ENCODE assay signal across 26 mouse cellular contexts in the genomic region with DNA sequence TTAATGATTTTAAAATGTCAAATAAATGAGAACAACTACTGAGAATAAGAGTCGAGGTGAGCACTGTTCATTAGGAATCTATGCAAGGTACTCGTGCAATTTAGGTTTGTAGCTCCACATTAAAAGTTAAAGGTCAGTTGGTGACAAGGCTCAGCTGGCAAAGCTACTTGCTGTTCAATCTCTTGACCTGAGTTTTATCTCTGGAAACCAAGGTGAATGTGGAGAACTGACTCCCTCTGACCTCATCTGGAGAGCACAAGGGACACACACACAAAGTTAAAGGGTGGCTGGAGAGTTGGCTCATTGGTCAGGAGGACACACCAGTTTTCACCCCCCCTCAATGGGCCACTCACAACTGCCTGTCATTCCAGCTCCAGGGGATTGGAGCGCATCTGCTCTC. TPM values are rescaled to one million over a fixed set of nuclear protein-coding genes. Genes with fewer than 3 reads are reported as not detected.
A peak's percentile ranks its signal among the peaks of the same experiment; 100 is the strongest.
DNase-seq lines count a peak whose midpoint lies in the region; ATAC-seq and TF ChIP-seq lines count a peak whose summit lies in the region.
"Had no signal": no experiment of that assay in that cellular context is flagged by ENCODE, and none has a peak within 500 bp of the region (broad histone marks: within the 10 kb centered on the region; RNA-seq: fewer than 3 reads in every experiment).

No protein-coding gene starts in this region.

- no peaks in the 10 kb centered on the region for H3K9me3 ChIP-seq in intestine, postnatal 0 days (ENCODE audit: control insufficient read depth)
- no peaks in the 10 kb centered on the region for H3K9me3 ChIP-seq in intestine, embryonic 16.5 days (ENCODE audit: control insufficient read depth, low read length)
- H3K9me3 ChIP-seq in kidney, postnatal 0 days (replicated peaks; ENCODE audit: low read length) = no peaks in the 10 kb centered on the region
- H3K9me3 ChIP-seq: forebrain, embryonic 10.5 days; heart, embryonic 15.5 days; hindbrain, embryonic 10.5 days had no signal

- no peak overlapping the region for H3K4me2 ChIP-seq in intestine, postnatal 0 days (replicated peaks; ENCODE audit: low read depth)
- H3K4me2 ChIP-seq in intestine, embryonic 16.5 days (ENCODE audit: low read depth, low read length) = no peak overlapping the region
- H3K4me2 ChIP-seq in kidney, postnatal 0 days (ENCODE audit: low read length) = no peak overlapping the region
- H3K4me2 ChIP-seq: heart, embryonic 11.5 days; heart, embryonic 15.5 days; hindbrain, embryonic 14.5 days had no signal

- DNase-seq in adrenal gland, postnatal 14 days = peak; percentile 14
- no peak for DNase-seq in adrenal gland, postnatal 4 days (ENCODE audit: low spot score in 2 of 2)
- no peak for DNase-seq in kidney, postnatal 0 days (ENCODE audit: low spot score)
- DNase-seq in kidney, postnatal 25 days = no peak
- no peak for DNase-seq in B cell, adult 2 months
- DNase-seq: cerebellum, adult 11-12 months; cerebellum, adult 9-11 months; cerebellum, postnatal 36 days; gastrocnemius, postnatal 10 days; heart, adult 2 months had no signal

- no peak for TF ChIP-seq CTCF in intestine, postnatal 0 days (IDR thresholded peaks at IDR 0.05; ENCODE audit: low read depth)
- no peak for TF ChIP-seq CTCF in kidney, postnatal 0 days (IDR thresholded peaks at IDR 0.05; ENCODE audit: low read depth)
- TF ChIP-seq CTCF in small intestine, adult 2 months (IDR thresholded peaks at IDR 0.05; ENCODE audit: extremely low read depth, insufficient read length, insufficient replicate concordance, low read depth, low read length) = no peak

- WGBS in intestine, postnatal 0 days = 63% methylated on average over 3 of the region's 3 CpGs
- 71% methylated on average over 3 of the region's 3 CpGs for WGBS in intestine, embryonic 16.5 days
- 59% methylated on average over 3 of the region's 3 CpGs for WGBS in kidney, postnatal 0 days
- 55% methylated on average over 3 of the region's 3 CpGs for WGBS in small intestine, adult 2 months

- peak overlapping the region; percentile 28; the same call in 1 of the 2 replicates for H3K27ac ChIP-seq in intestine, postnatal 0 days (ENCODE audit: low read depth, low read length)
- no peak overlapping the region for H3K27ac ChIP-seq in intestine, embryonic 16.5 days (ENCODE audit: low read length)
- H3K27ac ChIP-seq in kidney, postnatal 0 days = peak overlapping the region; percentile 47; the same call in 1 of the 2 replicates
- H3K27ac ChIP-seq in small intestine, adult 2 months (ENCODE audit: insufficient read depth, low read depth, low read length) = peak overlapping the region; percentile 82
- H3K27ac ChIP-seq: forebrain, embryonic 10.5 days; heart, adult 2 months; heart, embryonic 15.5 days; hindbrain, embryonic 10.5 days; hindbrain, embryonic 14.5 days had no signal

- H3K9ac ChIP-seq in intestine, postnatal 0 days (ENCODE audit: low read depth, low read length) = no peak overlapping the region
- H3K9ac ChIP-seq in intestine, embryonic 16.5 days (ENCODE audit: low read depth, low read length) = no peak overlapping the region
- no peak overlapping the region for H3K9ac ChIP-seq in kidney, postnatal 0 days (ENCODE audit: low read depth, low read length)
- H3K9ac ChIP-seq: heart, embryonic 15.5 days; hindbrain, embryonic 14.5 days had no signal

- H3K36me3 ChIP-seq in intestine, postnatal 0 days (ENCODE audit: control insufficient read depth, insufficient read depth) = peaks cover 2% of the 10 kb centered on the region; the same call in 1 of the 2 replicates
- H3K36me3 ChIP-seq in intestine, embryonic 16.5 days (ENCODE audit: control insufficient read depth, insufficient read depth, low read length) = no peaks in the 10 kb centered on the region
- H3K36me3 ChIP-seq in kidney, postnatal 0 days (ENCODE audit: insufficient read depth, low read length) = peaks cover 5% of the 10 kb centered on the region; the same call in 1 of the 2 replicates
- peaks cover 3% of the 10 kb centered on the region; the same call in 1 of the 2 replicates for H3K36me3 ChIP-seq in small intestine, adult 2 months (ENCODE audit: control insufficient read depth, insufficient read depth, low read length)
- H3K36me3 ChIP-seq: heart, embryonic 15.5 days had no signal

- no peak overlapping the region for H3K4me3 ChIP-seq in intestine, postnatal 0 days (ENCODE audit: low read depth, low read length)
- H3K4me3 ChIP-seq in intestine, embryonic 16.5 days (ENCODE audit: low read length) = no peak overlapping the region
- H3K4me3 ChIP-seq in kidney, postnatal 0 days (replicated peaks; ENCODE audit: low read depth, low read length) = no peak overlapping the region
- no peak overlapping the region for H3K4me3 ChIP-seq in small intestine, adult 2 months (ENCODE audit: low read depth, low read length)
- H3K4me3 ChIP-seq: erythroblast, embryonic 14.5 days; forebrain, embryonic 10.5 days; heart, adult 2 months; heart, embryonic 15.5 days; hindbrain, embryonic 10.5 days had no signal

- no peaks in the 10 kb centered on the region for H3K27me3 ChIP-seq in intestine, postnatal 0 days (replicated peaks; ENCODE audit: control insufficient read depth, insufficient read depth, low read length)
- no peaks in the 10 kb centered on the region for H3K27me3 ChIP-seq in intestine, embryonic 16.5 days (replicated peaks; ENCODE audit: control insufficient read depth, insufficient read depth, low read length)
- H3K27me3 ChIP-seq in kidney, postnatal 0 days (ENCODE audit: insufficient read depth, low read length) = no peaks in the 10 kb centered on the region
- no peaks in the 10 kb centered on the region for H3K27me3 ChIP-seq in small intestine, adult 2 months (ENCODE audit: control insufficient read depth, insufficient read depth, low read length)
- H3K27me3 ChIP-seq: CH12.LX; heart, embryonic 15.5 days; Patski had no signal

- ATAC-seq in intestine, postnatal 0 days = no peak
- no peak for ATAC-seq in intestine, embryonic 16.5 days
- no peak for ATAC-seq in kidney, postnatal 0 days (replicated peaks; ENCODE audit: low FRiP score, low read depth)
- ATAC-seq: activated CD4-positive, CD25-positive, alpha-beta regulatory T cell, adult 4 months; forebrain, embryonic 14.5 days; Patski had no signal

- no peak for TF ChIP-seq POLR2A in small intestine, adult 2 months (IDR thresholded peaks at IDR 0.05; ENCODE audit: low read depth, low read length)

- 0 out of 2 replicates have a peak, but pooled peaks cover 8% of the 10 kb centered on the region for H3K4me1 ChIP-seq in intestine, postnatal 0 days (replicated peaks; ENCODE audit: control insufficient read depth, insufficient read depth, low read length)
- peaks cover 10% of the 10 kb centered on the region for H3K4me1 ChIP-seq in intestine, embryonic 16.5 days (ENCODE audit: control insufficient read depth, insufficient read depth, low read length)
- H3K4me1 ChIP-seq in kidney, postnatal 0 days (replicated peaks; ENCODE audit: insufficient read depth, low read length) = 0 out of 2 replicates have a peak, but pooled peaks cover 3% of the 10 kb centered on the region
- peaks cover 17% of the 10 kb centered on the region for H3K4me1 ChIP-seq in small intestine, adult 2 months (ENCODE audit: control insufficient read depth, insufficient read depth, insufficient read length, low read length)

RNA-seq across cellular contexts. Expression of a gene that starts 1.8 kb away (rescaled TPM):
- 69.7 and 89.3 TPM in 2 replicates for total RNA-seq in adrenal gland, postnatal 14 days (2021)
- total RNA-seq in adrenal gland, postnatal 4 days (2021) = 10 to 100 TPM; 93.1 to 98.2 TPM
- 21.7 and 22.1 TPM in 2 replicates for polyA plus RNA-seq in intestine, postnatal 0 days (2015; fragmentation: Nextera tagmentation; extraction: Ambion mirVana)
- 19.0 and 19.4 TPM in 2 replicates for polyA plus RNA-seq in intestine, embryonic 16.5 days (2015; fragmentation: Nextera tagmentation; extraction: Ambion mirVana)
- 27.6 and 28.5 TPM in 2 replicates for polyA plus RNA-seq in kidney, postnatal 0 days (2015; fragmentation: Nextera tagmentation; extraction: Ambion mirVana)
- polyA plus RNA-seq in small intestine, adult 2 months (2012; rRNA removed) = 28.2 and 79.8 TPM in 2 replicates

RNA-seq across cellular contexts. Expression of a gene that starts 31.2 kb away (rescaled TPM):
- 24.1 and 26.0 TPM in 2 replicates for total RNA-seq in adrenal gland, postnatal 14 days (2021)
- total RNA-seq in adrenal gland, postnatal 4 days (2021) = 10 to 100 TPM; 19.2 to 23.7 TPM
- 15.7 and 17.1 TPM in 2 replicates for polyA plus RNA-seq in intestine, postnatal 0 days (2015; fragmentation: Nextera tagmentation; extraction: Ambion mirVana)
- 27.2 and 28.3 TPM in 2 replicates for polyA plus RNA-seq in intestine, embryonic 16.5 days (2015; fragmentation: Nextera tagmentation; extraction: Ambion mirVana)
- 32.7 and 36.2 TPM in 2 replicates for polyA plus RNA-seq in kidney, postnatal 0 days (2015; fragmentation: Nextera tagmentation; extraction: Ambion mirVana)
- polyA plus RNA-seq in small intestine, adult 2 months (2012; rRNA removed) = 7.2 and 15.9 TPM in 2 replicates

RNA-seq across cellular contexts. Expression of a gene that starts 54.4 kb away (rescaled TPM):
- not detected in 2 replicates for total RNA-seq in adrenal gland, postnatal 14 days (2021)
- total RNA-seq in adrenal gland, postnatal 4 days (2021) = not detected
- not detected in 2 replicates for polyA plus RNA-seq in intestine, postnatal 0 days (2015; fragmentation: Nextera tagmentation; extraction: Ambion mirVana)
- polyA plus RNA-seq in intestine, embryonic 16.5 days (2015; fragmentation: Nextera tagmentation; extraction: Ambion mirVana) = 0.05 TPM in 1 of 2 replicates, not detected in the other
- polyA plus RNA-seq in kidney, postnatal 0 days (2015; fragmentation: Nextera tagmentation; extraction: Ambion mirVana) = not detected in 2 replicates
- polyA plus RNA-seq in small intestine, adult 2 months (2012; rRNA removed) = 0.22 and 0.74 TPM in 2 replicates
- total RNA-seq: adrenal gland, adult 18-20 months; gastrocnemius, postnatal 10 days; gastrocnemius, postnatal 4 days; heart, adult 2 months; heart, postnatal 25 days had no signal
- polyA plus RNA-seq: activated CD4-positive, CD25-positive, alpha-beta regulatory T cell, adult 4 months; erythroblast, embryonic 14.5 days; forebrain, embryonic 10.5 days; forebrain, embryonic 14.5 days; heart, embryonic 11.5 days; heart, embryonic 15.5 days; hindbrain, embryonic 10.5 days; hindbrain, embryonic 14.5 days had no signal
